Mouse (Mus musculus) lung, adult 18-20 months (tissue): ENCODE results near the gene Cdca3.

ENCODE experiments used
- DNase-seq, 2 experiments: peaks; one replicate each; pipeline ENCODE4 v3.0.0; 2022; ENCODE audit warnings: mixed read lengths in 2 of 2

Gene Cdca3

GRCm38 (mm10) chr6:124836411-124836810 is 7.1 kb downstream of the Cdca3 start:
- no peak for DNase-seq

GRCm38 (mm10) chr6:124839805-124840204 is 10.5 kb downstream of the Cdca3 start:
- no peak for DNase-seq

- DNase-seq = no peak
Observed at GRCm38 (mm10) chr6:124840241-124841167, 11.2 kb downstream of the Cdca3 start, which contains the start of gene Gnb3. Gnb3 (minus strand) TSS chr6:124840275.

- DNase-seq = peak; percentile 85 to 91
Observed at GRCm38 (mm10) chr6:124847305-124847704, 18.0 kb downstream of the Cdca3 start.

GRCm38 (mm10) chr6:124850535-124850934 is 21.2 kb downstream of the Cdca3 start:
- DNase-seq = no peak

GRCm38 (mm10) chr6:124854647-124855046 is 25.3 kb downstream of the Cdca3 start:
- DNase-seq = no peak

GRCm38 (mm10) chr6:124856321-124856720 is 27.0 kb downstream of the Cdca3 start:
- no peak for DNase-seq

- peak; percentile 80 to 84 for DNase-seq
Observed at GRCm38 (mm10) chr6:124856916-124857839, 27.8 kb downstream of the Cdca3 start, which contains the start of gene P3h3. P3h3 (minus strand) TSS chr6:124857752.

GRCm38 (mm10) chr6:124857840-124858530 is 28.6 kb downstream of the Cdca3 start:
- no peak for DNase-seq

- DNase-seq = no peak
Observed at GRCm38 (mm10) chr6:124858561-124859318, 29.4 kb downstream of the Cdca3 start.

- peak; percentile 74 to 78 for DNase-seq
Observed at GRCm38 (mm10) chr6:124859725-124860124, 30.4 kb downstream of the Cdca3 start.

- DNase-seq = no peak
Observed at GRCm38 (mm10) chr6:124860511-124860910, 31.2 kb downstream of the Cdca3 start.

- DNase-seq = no peak
Observed at GRCm38 (mm10) chr6:124861266-124861665, 31.9 kb downstream of the Cdca3 start.

GRCm38 (mm10) chr6:124861802-124862201 is 32.5 kb downstream of the Cdca3 start:
- DNase-seq = no peak

- DNase-seq = no peak
Observed at GRCm38 (mm10) chr6:124862406-124863124, 33.2 kb downstream of the Cdca3 start.

GRCm38 (mm10) chr6:124863125-124863657 is 33.8 kb downstream of the Cdca3 start:
- DNase-seq = no peak

GRCm38 (mm10) chr6:124863658-124864298 is 34.4 kb downstream of the Cdca3 start, which contains the start of gene Gpr162:
Gpr162 (minus strand) TSS chr6:124863983.
- peak; percentile 28 to 50 for DNase-seq

- DNase-seq = no peak
Observed at GRCm38 (mm10) chr6:124865766-124866362, 36.5 kb downstream of the Cdca3 start.

- DNase-seq = no peak
Observed at GRCm38 (mm10) chr6:124866560-124866959, 37.2 kb downstream of the Cdca3 start.

GRCm38 (mm10) chr6:124874348-124874747 is 45.0 kb downstream of the Cdca3 start:
- no peak for DNase-seq
